Mouse (Mus musculus): Measurements from ENCODE around the gene Slc30a10.
A peak's percentile ranks its signal among the peaks of the same experiment; 100 is the strongest.

The Slc30a10 gene

GRCm38 (mm10) chr1:185454575-185454954, at the start of gene Slc30a10:
Gene Slc30a10 (plus strand): TSS chr1:185454848.
- DNase-seq (ENCODE audit: low read depth, low spot score): peak; percentile 26

- DNase-seq (ENCODE audit: low read depth, low spot score): no peak
These were observed 48.7 kb upstream of the Slc30a10 start for GRCm38 (mm10) chr1:185405921-185406320.

- DNase-seq (ENCODE audit: low read depth, low spot score): no peak
These were observed 44.8 kb upstream of the Slc30a10 start for GRCm38 (mm10) chr1:185409831-185410230.

- no peak for DNase-seq (ENCODE audit: low read depth, low spot score)
These were observed 36.6 kb upstream of the Slc30a10 start for GRCm38 (mm10) chr1:185418011-185418410.

- DNase-seq (ENCODE audit: low read depth, low spot score): no peak
These were observed 34.8 kb upstream of the Slc30a10 start for GRCm38 (mm10) chr1:185419805-185420204.

GRCm38 (mm10) chr1:185420776-185421175, 33.9 kb upstream of the Slc30a10 start:
- no peak for DNase-seq (ENCODE audit: low read depth, low spot score)

- DNase-seq (ENCODE audit: low read depth, low spot score): no peak
These were observed 28.1 kb upstream of the Slc30a10 start for GRCm38 (mm10) chr1:185426583-185426982.

GRCm38 (mm10) chr1:185430488-185430887, 24.2 kb upstream of the Slc30a10 start:
- DNase-seq (ENCODE audit: low read depth, low spot score): no peak

- no peak for DNase-seq (ENCODE audit: low read depth, low spot score)
These were observed 23.2 kb upstream of the Slc30a10 start for GRCm38 (mm10) chr1:185431245-185431997.

GRCm38 (mm10) chr1:185431998-185432317, 22.7 kb upstream of the Slc30a10 start:
- no peak for DNase-seq (ENCODE audit: low read depth, low spot score)

GRCm38 (mm10) chr1:185433112-185433511, 21.5 kb upstream of the Slc30a10 start:
- no peak for DNase-seq (ENCODE audit: low read depth, low spot score)

GRCm38 (mm10) chr1:185438841-185439580, 15.6 kb upstream of the Slc30a10 start:
- DNase-seq (ENCODE audit: low read depth, low spot score): no peak

- DNase-seq (ENCODE audit: low read depth, low spot score): no peak
These were observed 12.8 kb upstream of the Slc30a10 start for GRCm38 (mm10) chr1:185441703-185442472.

- DNase-seq (ENCODE audit: low read depth, low spot score): no peak
These were observed 5.7 kb upstream of the Slc30a10 start for GRCm38 (mm10) chr1:185448936-185449335.

- no peak for DNase-seq (ENCODE audit: low read depth, low spot score)
These were observed 4.9 kb upstream of the Slc30a10 start for GRCm38 (mm10) chr1:185449727-185450126.

- DNase-seq (ENCODE audit: low read depth, low spot score): no peak
These were observed 3.6 kb upstream of the Slc30a10 start for GRCm38 (mm10) chr1:185451077-185451476.

- no peak for DNase-seq (ENCODE audit: low read depth, low spot score)
These were observed 3.2 kb upstream of the Slc30a10 start for GRCm38 (mm10) chr1:185451495-185451894.

GRCm38 (mm10) chr1:185452461-185452860, 2.2 kb upstream of the Slc30a10 start:
- no peak for DNase-seq (ENCODE audit: low read depth, low spot score)

GRCm38 (mm10) chr1:185454144-185454543, 504 bp upstream of the Slc30a10 start:
- DNase-seq (ENCODE audit: low read depth, low spot score): no peak

- DNase-seq (ENCODE audit: low read depth, low spot score): peak; percentile 59
These were observed 480 bp downstream of the Slc30a10 start for GRCm38 (mm10) chr1:185454955-185455701.

- DNase-seq (ENCODE audit: low read depth, low spot score): no peak
These were observed 1.7 kb downstream of the Slc30a10 start for GRCm38 (mm10) chr1:185456327-185456726.

- DNase-seq (ENCODE audit: low read depth, low spot score): no peak
These were observed 5.4 kb downstream of the Slc30a10 start for GRCm38 (mm10) chr1:185460096-185460495.
